Mouse (Mus musculus) cerebellum, adult 8-10 months (tissue): ENCODE measurements around the gene Creg2.
A peak's percentile ranks its signal among the peaks of the same experiment; 100 is the strongest.
"Not testable (repeated sequence)": the region's sequence is repeated elsewhere in the genome, so short reads cannot be mapped to it uniquely, and the experiment has no call there.

Source experiments
- DNase-seq: peaks from one replicate; pipeline ENCODE4 v3.0.0; 2022

Gene Creg2

GRCm38 (mm10) chr1:39651241-39651548 lies at the start of gene Creg2:
Gene Creg2, minus strand, starts transcription at chr1:39651474.
- no peak for DNase-seq

DNA sequence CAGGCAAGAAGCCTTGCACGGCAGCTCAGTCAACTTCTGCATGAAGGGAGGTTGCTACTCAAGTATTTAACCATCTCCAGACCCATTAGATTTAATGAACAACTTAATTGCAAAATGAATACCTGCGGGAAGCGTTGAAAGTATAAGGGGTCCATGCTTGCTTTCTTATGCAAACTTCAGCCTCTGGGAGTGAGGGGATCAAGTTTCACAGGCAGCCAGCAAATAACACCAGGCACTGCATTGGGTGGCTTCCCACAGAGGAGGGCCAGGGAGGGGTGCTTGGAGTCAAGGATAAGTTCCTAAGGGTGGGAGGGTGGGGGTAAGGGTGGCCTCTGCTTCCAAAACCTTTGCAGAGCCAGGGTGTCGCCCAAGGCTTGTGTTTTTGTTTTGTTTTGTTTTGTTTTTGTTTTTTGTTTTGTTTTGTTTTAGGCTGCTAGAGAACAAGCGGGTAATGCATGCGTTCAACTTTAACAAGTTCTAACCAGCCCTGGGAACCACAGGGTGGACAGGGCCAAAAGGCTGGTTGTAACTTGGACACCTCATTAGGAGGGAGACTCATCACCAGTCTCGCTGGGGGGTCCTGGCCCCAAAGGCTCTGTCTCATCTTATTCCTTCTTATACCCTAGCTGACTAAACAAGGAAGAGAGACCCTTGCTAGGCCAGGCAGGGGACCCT lies 49.5 kb upstream of the Creg2 start:
- DNase-seq = no peak

GRCm38 (mm10) chr1:39698456-39698855 lies 47.2 kb upstream of the Creg2 start:
- no peak for DNase-seq

DNA sequence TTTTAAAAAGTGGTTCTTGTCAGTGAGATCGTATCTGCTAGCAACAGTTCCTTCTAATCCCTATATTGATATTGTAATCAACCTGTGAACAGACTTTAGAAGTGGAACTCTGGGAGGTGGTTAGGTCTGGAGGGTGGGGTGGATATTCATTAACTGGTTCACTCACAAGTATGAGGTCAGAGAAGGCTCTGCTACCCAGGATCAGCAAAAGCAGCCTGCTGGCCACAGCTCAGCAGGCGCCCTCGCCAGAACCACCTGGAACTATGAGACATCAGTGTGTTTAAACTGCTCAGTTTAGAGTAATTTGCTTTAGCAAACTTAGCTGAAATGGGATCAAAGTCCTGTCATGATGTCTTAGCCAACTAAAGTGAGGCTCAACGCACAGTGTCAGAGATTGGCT lies 43.9 kb upstream of the Creg2 start:
- no peak for DNase-seq

GRCm38 (mm10) chr1:39694756-39695155 lies 43.5 kb upstream of the Creg2 start:
- DNase-seq = no peak

- DNase-seq = no peak
These were observed 40.7 kb upstream of the Creg2 start for GRCm38 (mm10) chr1:39691974-39692373.

- DNase-seq = no peak
These were observed 39.8 kb upstream of the Creg2 start for GRCm38 (mm10) chr1:39691061-39691460.

DNA sequence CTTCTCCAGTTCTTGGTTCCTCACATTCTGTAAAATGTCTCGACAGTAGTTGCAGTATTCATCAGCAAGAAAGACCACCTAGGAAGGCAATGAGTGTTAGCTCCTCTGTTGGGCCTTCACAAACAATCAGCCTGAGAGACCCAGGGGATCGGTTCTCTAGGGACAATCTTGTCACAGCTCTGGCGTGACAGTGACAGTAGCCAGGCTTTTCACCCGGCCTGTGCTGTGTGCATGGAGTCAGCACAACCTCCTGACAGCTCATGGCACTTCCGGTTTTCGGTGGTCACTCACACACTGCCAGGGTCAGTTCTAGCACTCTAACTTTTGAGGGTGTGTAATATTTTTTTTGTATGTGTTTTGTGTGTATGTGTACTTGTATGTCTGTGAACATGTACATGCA lies 37.3 kb upstream of the Creg2 start:
- DNase-seq = no peak

- DNase-seq = no peak
These were observed 36.0 kb upstream of the Creg2 start for GRCm38 (mm10) chr1:39687279-39687678.

GRCm38 (mm10) chr1:39685841-39686240 lies 34.6 kb upstream of the Creg2 start:
- DNase-seq = peak; percentile 49

- no peak for DNase-seq
These were observed 30.4 kb upstream of the Creg2 start for GRCm38 (mm10) chr1:39681638-39682037.

- DNase-seq = no peak
These were observed 29.3 kb upstream of the Creg2 start for GRCm38 (mm10) chr1:39680546-39680945.

GRCm38 (mm10) chr1:39678883-39679282 lies 27.6 kb upstream of the Creg2 start:
- DNase-seq = no peak

DNA sequence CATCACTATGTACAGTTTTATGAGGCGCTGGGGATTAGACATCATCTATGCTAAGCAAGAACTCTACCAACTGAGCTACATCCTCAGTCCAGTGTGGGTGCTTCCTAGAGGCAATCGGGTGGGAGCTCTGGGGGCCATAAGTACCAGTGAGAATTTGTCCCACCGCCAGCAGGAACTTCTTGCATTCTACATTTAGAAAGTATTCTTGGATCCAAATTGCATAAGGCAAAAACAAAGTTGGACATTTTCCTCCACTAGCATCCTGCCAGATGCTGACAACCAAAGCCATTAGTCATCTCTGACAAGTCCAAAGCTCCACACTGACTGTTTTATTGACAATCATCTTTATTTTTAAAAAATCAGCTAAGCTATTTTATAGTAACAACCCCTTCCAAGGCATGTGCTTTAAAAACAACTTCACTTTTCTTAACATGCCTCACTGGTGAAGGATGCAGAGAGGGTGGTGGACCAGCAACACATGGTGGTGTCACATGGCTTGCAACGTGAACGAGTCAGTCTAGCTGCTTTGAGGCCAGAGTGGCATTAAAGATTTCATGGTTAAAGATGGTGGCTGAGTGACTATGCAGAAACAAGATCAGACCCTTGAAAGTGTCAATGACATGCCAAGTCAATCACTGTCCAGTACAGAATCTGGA lies 25.1 kb upstream of the Creg2 start:
- DNase-seq = no peak

DNA sequence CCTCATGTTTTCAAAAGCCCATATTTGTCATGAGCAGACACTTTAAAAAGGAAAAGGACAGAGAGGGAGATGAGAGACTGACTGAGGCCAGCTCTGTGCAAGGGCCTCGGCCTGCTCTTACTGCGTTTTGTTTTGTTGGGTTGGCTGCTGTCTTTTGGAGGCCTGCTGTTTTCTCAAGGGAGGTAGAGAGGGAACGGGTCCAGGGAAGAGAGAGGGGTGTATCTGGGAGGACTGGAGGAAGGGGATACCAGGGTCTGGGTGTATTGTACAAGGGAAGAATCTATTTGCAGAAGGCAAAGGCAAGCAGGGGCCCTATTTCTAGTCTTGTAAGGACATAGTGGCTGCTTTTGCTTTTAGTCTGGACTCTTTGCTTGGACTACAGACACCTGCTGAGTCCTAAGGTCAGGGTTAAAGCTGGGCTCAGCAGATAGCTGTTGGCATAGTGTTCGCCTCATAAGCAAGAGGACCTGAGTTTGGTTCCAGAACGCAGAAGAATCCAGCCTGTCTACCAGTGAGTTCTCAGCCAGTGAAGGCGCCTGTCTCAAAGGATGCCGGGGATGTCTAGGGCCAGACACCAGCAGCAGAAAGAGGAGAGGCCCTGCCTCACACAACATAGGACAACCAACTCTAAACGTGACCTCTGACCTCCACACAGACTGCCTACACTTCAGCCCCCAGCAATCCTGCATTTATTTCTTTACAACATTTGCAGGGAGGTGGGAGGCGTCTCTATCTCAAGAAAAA lies 21.3 kb upstream of the Creg2 start:
- no peak for DNase-seq

DNA sequence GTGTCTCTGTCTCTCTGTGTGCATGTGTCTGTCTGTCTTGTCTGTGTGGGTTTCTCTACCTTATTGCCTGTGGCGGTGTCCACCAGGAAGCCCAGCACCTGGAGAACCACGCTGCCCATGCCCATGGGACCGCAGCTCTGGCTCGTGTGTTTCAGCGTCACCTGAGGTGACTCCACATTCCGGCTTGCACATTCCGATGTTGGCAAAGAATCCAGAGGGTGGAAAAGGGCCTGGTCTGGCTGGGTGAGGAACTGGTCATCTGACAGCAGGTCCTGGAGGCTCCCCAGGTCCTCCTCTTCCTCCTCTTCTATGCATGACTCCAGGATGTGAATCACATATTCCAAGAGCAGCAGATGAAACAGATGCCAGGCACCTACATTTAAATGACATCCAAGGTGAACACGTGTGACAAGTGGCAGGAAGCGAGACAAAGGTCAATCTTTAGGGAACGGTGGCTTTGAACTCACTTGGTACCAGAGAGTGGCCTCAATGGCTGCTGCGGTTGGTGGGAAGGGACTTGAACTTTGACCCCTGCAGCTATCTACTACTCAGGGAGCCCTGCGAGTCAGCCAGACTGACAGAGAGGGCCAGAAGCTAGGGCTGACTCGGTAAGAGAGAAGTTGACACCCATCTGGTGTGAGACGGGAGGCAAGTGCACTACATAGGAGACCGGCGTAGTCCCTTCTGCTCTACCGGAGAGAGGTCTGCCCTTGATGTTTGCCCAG lies 19.1 kb upstream of the Creg2 start:
- DNase-seq = no peak

GRCm38 (mm10) chr1:39666751-39667252 lies 15.5 kb upstream of the Creg2 start:
- no peak for DNase-seq

DNA sequence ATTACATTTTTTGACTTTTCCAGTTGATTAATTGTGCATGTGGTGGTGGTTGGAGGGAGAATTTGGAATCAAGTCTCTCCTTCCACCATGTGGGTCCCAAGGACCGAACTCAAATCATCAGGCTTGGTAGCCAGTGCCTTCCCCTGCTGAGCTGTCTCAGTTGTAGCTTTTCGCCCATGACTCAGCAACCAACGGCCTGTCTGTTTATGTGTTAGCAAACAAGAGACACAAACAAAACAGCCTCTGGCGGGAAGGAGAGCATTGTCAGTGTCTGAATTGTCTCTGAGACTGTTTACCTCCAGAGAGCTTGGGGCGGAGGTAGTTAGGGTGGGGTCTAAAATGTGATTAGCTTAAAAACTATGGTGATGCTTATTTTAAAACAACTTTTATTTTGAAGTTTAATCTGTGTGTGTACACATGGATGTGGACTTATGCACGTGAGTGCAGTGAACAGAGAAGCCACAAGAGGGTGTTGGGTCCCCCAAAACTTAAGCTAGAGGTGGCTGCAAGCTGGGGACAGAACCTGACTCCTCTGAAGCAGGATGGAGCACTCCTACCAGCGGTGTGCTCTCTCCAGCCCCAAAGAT lies 12.9 kb upstream of the Creg2 start:
- DNase-seq = no peak

GRCm38 (mm10) chr1:39663050-39663449 lies 11.8 kb upstream of the Creg2 start:
- DNase-seq = no peak

- no peak for DNase-seq
These were observed 5.8 kb upstream of the Creg2 start for GRCm38 (mm10) chr1:39656976-39657529.

DNA sequence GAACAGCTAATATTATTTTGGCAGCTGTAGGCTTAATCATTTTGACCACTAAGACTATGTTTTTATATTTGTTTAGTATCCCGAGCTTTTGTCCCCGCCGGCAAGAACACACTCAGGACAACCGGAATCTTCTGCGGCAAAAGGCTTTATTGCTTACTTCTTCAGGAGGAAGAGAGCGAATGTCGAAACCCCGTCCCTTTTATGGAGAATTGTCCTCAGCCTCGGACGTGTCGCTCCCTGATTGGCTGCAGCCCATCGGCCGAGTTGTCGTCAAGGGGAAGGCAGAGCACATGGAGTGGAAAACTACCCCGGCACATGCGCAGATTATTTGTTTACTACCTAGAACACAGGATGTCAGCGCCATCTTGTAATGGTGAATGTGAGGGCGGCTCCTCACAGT lies 3.6 kb upstream of the Creg2 start:
- DNase-seq = not testable (repeated sequence)

- DNase-seq = no peak
These were observed 1.8 kb upstream of the Creg2 start for GRCm38 (mm10) chr1:39653028-39653427.
